Mouse (Mus musculus): ENCODE results near the gene Sppl3. TPM values are rescaled to one million over a fixed set of nuclear protein-coding genes. Genes with fewer than 3 reads are reported as not detected.

The Sppl3 gene
- total RNA-seq, 2 experiments from 2014 or later = 97.4 to 104 TPM

DNA sequence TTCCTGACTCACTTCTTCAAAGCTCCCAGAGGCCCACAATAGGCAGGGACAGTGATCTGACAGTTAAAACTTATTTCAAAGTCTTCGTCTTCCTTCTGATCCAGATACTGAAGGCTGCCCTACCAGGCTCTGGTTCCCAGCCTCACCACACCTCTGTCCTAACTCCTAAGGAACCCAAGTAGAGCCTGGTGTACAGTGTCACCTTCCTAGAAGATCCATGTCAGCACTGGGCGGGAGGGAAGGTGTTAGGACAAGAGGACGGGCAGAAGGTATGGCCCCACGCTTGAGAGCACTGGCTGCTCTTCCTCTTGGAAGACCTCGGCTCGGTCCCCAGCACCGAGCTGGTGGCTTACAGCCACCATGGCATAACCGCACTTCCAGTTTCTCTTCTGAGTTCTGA lies 137.4 kb downstream of the Sppl3 start:
- no peak for DNase-seq (ENCODE audit: low spot score in 2 of 2)

Other genes starting within 250 kb of the Sppl3 start
- gene Ankrd13a, start 236.5 kb upstream of the Sppl3 start, total RNA-seq (2021) = 10 to 100 TPM; 40.2 to 45.1 TPM
- 10 to 100 TPM; 42.4 to 44.8 TPM for gene Git2, start 235.6 kb upstream of the Sppl3 start, total RNA-seq (2021)
- gene 1500011B03Rik, start 187.7 kb upstream of the Sppl3 start, total RNA-seq (2021) = 100 to 1,000 TPM; 154 to 155 TPM
- gene 4930519G04Rik, start 157.5 kb upstream of the Sppl3 start, total RNA-seq (2021) = not detected
- 1 to 10 TPM; 1.2 to 1.6 TPM for gene Gm9936, start 152.5 kb upstream of the Sppl3 start, total RNA-seq (2021)
- gene Oasl2, start 114.2 kb upstream of the Sppl3 start, total RNA-seq (2021) = 1 to 10 TPM in 1 of 2 experiments, under 1 TPM in 1; 0.91 to 1.1 TPM
- under 1 TPM in 1 of 2 experiments, not detected in 1; 0.56 TPM for gene Oasl1, start 87.9 kb upstream of the Sppl3 start, total RNA-seq (2021)
- gene 2210016L21Rik, start 69.0 kb upstream of the Sppl3 start, total RNA-seq (2021) = 100 to 1,000 TPM; 181 to 193 TPM
- gene Hnf1a, start 40.0 kb upstream of the Sppl3 start, total RNA-seq (2021) = not detected
- not detected for gene Gm10401, start 87.2 kb downstream of the Sppl3 start, total RNA-seq (2021)
- 1 to 10 TPM; 6.8 to 9.9 TPM for gene Acads, start 108.2 kb downstream of the Sppl3 start, total RNA-seq (2021)
- gene Unc119b, start 123.8 kb downstream of the Sppl3 start, total RNA-seq (2021) = 10 to 100 TPM; 26.7 to 29.8 TPM
- 10 to 100 TPM; 75.1 to 78.2 TPM for gene Mlec, start 147.0 kb downstream of the Sppl3 start, total RNA-seq (2021)
- 10 to 100 TPM; 78.5 to 79.5 TPM for gene Cabp1, start 183.2 kb downstream of the Sppl3 start, total RNA-seq (2021)
- gene Pop5, start 224.7 kb downstream of the Sppl3 start, total RNA-seq (2021) = 10 to 100 TPM; 51.1 to 61.8 TPM

Data from layer of hippocampus, postnatal 10 days (tissue).